Mouse (Mus musculus) brain, embryonic 18.5 days (tissue): ENCODE measurements around the gene Ugt2b1.
A peak's percentile ranks its signal among the peaks of the same experiment; 100 is the strongest.
"Not testable (repeated sequence)": the region's sequence is repeated elsewhere in the genome, so short reads cannot be mapped to it uniquely, and the experiment has no call there.

Experiments
- DNase-seq: peaks from one replicate; pipeline ENCODE4 v3.0.0-alpha.2; 2012; ENCODE audit warnings: low read depth, low spot score

Gene Ugt2b1

DNA sequence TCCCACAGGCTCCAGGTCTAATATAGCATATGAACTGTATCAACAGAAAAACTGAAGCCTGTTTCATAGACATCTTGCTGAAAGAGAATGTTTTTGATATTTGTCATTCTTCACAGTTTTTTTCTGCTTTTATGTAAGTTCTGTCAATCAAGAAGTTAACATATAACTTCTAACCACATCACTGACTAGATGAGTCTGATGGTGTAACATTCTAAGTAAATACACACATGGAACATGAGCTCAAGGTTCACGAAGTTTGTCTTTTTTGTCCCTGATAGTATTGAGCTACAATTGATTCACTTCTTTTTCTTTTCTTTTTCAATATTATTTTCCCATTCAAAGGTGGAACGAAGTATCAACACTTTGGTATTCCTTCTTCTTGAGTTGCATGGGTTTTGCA lies at the start of gene Ugt2b1:
Ugt2b1 (minus strand) TSS at position 105 of the 400 bp plus-strand sequence.
- DNase-seq = no peak

DNA sequence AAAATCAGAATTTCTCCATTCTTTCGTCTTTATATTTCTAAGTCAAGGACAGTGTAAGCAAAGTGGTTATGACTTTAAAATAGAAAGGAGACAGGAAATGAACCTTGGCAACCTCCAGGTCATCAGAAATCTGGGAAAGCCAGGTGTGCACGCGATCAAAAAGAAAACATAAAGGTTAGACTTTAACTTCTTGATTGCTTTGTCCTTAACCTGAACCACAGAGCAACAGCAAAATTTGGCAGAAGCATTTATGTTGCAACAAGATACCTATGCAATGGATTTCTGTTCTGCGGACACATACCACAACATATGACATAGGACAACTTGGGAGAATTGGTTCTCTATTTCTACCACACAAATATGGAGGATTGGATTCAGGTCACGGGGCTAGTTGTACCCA lies 40.9 kb upstream of the Ugt2b1 start:
- DNase-seq = not testable (repeated sequence)

DNA sequence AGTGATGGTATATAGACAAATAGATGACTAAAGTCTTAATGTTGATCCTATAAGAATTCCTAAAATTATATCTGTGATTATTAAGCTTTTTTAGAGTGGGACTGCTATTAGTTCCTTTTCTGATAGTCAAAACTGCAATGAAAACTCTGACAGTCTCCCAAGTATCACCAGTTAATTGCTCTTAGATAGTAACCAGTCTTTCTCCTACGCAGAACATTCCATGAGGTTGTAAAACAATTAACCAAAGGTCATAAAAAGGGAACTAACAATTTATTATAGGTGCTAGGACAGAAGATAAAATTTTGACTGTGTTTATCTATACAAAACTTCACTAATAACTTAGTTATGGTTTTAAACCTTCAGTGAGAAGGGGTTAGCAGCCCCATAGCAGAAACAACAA lies 36.5 kb upstream of the Ugt2b1 start:
- DNase-seq = not testable (repeated sequence)

DNA sequence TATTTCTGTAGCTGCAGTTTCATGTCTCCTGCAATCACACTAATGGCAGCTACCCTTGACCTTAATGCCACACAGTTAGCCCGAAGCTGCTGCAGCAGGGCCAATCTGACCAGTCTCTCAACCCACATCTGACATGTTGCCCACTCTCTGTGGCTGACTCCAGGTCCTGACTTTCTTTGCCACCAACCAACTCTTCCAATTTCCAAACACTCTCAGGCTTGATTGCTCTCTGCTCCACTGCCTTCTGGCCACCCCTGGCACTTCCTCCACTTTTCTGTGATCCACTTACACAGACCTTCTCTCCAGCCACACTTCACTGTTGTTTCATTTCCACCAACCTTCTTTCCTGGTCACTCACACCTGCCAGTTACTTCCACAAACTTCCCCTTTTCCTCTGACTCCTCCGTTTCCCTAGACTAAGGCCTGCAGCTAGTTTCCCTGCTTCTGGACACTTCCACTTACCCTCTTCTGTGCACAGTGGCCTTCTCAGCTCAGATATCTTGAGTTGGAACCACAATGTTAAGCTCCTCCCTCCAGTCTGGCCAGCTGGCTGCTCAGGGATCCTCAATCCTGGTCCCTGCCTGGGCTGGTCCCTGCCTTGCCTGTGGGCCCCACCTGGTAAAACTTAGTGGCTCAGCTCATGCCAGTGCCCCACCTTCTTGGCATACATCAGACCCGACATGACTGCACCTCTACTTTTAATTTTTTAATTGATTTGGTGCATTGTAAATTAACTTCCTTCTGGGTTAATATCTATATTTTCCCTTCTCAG lies 35.4 kb upstream of the Ugt2b1 start:
- no peak for DNase-seq

DNA sequence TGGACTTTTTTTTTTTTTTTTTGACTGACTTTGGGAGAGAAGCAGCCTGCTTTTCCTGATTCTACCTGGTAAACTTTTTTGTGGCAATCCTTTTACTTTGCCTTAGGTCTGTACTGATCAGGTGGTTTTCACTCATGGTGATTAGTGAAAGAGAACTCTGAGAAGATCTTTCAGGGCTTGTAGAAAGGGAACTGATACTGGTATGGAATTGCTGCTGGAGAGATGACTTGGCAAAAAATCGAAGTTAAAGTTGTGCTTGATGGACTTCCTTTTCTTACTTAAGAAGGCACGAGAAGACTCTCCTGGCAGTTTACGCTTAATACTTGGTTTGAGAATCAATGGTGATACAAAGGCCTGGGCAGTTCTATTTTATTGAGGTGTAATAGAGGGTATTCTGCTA lies 34.2 kb upstream of the Ugt2b1 start:
- no peak for DNase-seq

DNA sequence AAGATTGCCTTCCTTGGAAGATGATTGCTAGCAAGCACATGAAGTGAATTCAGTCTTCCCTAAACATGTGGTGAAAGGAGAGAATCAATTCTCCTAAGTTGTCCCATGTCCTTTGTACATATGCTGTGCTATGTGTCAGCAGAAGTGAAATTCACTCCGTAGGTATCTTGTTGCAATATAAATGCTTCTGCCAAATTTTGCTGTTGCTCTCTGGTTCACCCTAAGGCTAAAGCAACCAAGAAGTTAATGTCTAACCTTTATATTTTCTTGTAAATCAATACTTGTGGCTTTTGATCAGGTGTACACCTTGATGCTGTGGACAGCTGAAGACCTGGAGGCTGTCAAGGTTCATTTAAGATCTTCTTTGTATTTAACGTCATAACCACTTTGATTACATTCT lies 15.8 kb upstream of the Ugt2b1 start:
- no peak for DNase-seq

DNA sequence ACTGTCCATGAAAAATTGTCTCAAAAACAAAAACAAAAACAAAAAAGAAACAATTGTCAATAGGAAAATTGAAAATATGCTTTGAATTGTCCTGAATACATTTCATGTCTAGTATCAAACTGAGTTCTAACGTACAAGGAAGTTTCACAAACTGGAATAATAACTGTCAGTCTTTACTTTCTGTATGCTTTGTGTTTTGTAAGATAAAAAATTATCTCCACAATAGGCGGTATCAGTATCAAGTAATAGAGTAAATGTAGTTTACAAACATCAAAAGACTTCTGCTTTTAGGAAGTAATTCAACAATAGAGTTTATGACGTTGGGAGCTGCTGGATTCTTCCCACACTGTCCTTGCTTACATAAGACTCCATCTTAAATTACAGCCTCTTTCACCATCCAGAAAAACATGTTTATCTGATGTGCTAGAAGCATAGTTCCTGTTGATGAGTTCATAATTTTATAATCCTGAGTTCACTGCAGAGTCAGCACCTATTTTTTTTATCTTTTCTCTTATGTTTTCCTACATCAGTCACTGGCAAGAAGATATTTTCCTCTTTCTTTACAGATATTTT lies 5.6 kb downstream of the Ugt2b1 start:
- DNase-seq = no peak

DNA sequence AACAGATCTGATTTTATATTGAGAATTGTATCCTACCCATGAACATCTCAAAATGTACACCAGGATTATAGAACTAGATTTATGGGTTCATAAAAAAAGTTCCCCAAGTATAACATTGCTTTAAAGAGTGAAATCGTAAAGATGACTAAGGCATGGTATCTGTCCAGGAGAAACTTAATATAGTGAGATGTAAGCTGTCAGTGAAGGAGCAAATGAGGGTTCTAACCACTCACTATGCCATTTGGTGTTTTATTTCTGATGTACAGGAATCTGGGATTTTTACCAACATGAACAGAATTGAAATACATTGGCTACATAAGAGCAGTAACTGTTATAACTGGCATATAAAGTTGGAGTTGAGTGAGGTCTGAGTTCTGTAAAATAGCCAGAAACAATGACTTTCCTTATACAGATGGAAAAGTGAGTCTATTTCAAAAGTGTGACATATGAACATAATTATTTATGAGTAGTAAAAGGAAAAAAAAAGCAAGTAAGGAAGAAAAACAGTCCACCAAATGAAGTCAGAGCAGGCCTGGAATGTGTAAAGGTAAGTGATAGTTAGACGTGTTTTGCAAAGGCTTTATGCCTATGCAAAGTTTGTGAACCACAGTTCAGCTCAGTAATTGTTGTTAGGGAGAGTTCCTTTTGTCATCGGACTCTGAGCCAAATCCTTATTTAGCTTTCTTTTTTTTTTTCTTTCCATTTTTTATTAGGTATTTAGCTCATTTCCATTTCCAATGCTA lies 14.8 kb downstream of the Ugt2b1 start:
- peak; percentile 4 for DNase-seq

DNA sequence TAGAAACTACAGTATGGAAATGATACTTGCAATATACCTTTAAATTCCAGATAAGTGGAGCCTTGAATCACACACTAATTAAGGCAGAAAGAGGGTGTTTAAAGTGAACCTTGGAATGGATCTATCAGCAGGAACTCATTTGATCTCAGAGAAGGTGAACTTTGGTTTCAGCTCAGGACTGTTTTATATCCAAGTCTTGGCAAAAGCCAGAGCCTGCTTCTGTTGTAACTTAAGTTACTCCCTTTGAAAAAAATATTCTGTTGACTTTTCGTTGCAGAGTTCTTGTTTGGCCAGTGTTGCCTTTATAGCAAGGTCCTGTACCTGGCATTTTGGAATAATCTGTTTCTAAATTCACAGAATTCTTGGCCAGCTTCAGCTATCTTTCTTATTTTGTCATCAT lies 15.6 kb downstream of the Ugt2b1 start:
- DNase-seq = no peak

DNA sequence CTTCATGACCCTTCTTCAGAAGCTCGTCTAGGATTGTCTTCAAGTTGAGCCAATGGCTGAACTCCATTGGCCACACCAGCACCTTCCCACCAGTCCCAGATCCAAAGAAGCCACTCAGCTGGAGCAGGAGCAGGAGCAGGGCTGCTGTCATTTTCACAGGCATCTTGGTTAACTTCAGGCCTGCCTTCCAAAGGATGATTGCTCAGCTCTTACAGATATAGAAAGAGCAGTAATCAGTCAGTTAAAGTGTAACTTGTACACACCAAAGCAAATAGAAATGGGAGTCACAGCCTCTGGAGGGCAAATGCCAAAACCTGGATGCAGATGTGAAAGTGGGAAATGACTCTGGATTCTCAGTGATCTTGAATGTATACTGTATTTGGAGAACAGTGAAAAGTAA lies 19.6 kb downstream of the Ugt2b1 start, which contains the start of gene Ugt2b34:
Ugt2b34 (minus strand) TSS at position 180 of the 400 bp plus-strand sequence.
- DNase-seq = no peak

DNA sequence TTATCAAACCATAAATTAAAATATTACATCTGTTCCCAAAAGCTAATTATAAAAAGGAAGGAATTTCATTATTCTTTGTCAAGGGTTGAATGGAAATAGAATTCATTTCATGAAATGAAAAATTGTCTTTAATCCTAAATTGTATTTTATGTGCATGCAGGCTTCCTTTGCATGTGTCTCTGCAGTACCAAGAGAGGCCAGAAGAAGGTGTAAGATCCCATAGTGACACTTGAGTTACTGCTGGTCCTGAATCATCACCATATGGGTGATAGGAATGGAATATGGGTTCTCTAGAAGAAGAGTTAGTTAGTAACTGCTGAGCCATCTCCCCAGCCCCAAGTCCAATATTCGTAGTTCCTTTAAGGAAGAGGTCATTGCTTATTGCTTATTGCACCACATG lies 36.4 kb downstream of the Ugt2b1 start:
- no peak for DNase-seq

DNA sequence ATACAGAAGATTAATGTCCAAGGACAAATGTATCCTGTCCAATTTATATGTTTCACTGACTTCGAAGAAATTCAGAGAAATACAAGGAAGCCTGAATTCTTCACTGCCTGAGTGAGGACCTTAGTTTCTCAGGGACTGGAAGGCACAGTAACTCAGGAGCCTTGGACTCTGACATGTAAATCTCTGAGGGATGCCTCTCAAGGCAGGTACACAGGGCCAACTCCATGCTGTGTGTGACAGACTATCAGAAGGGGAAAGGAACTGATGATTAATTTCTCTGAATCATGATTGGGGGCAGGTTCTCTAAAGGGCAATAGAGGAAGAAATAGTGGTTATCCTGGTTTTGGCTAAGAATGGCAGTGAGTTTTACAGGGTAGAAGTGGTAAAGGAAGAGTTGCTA lies 37.9 kb downstream of the Ugt2b1 start:
- no peak for DNase-seq

DNA sequence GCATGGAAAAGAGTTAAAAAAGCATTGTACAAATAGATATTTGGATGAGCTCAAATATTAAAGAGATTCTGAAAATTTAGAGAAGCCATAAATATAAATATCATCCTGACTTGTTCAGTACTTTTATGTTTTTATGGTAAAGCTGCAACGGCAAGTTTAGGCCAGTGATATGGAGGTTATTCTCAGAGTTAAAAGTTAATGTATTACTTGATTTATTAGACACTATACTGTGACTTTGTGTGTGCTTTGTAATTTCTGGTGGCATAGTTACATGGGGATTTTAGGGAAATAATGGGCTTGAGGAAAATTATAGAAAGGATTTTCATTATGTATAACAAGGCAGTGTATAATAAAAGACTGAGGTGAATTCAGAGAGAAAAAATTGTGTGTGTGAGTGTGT lies 39.2 kb downstream of the Ugt2b1 start:
- DNase-seq = no peak

DNA sequence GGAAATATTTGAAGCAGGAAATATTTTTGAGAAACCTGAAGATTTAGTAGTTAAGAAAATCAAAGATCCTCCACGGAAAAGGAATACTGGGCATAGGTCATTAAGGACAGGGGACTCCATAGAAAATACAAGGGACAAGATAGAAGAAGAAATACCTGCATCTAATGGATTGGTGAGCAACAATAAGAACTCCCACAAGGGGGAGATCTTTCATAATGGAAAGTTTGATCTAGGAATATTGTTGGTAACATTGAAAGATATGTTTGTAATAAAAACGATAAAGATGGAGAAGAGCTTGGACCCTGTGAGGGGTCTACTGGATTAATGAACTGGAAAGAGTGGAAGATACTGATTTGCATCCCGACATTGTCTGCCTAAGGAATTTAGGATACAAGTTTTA lies 39.7 kb downstream of the Ugt2b1 start:
- DNase-seq = no peak

DNA sequence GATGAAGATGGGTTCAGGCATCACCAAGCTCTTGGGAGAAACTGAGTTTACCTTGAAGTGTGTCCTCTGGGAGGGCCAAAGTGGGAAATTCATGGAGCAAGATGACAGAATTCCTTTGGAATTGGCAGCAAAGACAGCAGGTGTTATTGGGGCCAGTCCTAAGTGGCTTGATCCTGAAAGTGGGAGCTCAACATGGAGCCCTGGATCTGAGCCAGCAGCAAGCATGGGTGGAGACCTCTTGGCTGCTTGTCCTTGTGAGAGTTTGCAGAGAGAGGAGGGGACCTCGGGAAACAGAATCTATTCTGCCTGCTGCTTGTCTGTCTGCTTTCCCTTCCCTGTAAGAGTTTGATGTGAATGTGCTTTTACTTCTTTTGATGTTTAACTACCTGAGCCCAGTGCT lies 54.5 kb downstream of the Ugt2b1 start:
- DNase-seq = no peak
